Mouse (Mus musculus): ENCODE measurements at regions not wholly inside any gene's neighbourhood (a gene's known extent, or its start where the extent isn't known, plus 50 kb on each side); places are given as distances from the start of the nearest gene placed in this dataset.

DNA sequence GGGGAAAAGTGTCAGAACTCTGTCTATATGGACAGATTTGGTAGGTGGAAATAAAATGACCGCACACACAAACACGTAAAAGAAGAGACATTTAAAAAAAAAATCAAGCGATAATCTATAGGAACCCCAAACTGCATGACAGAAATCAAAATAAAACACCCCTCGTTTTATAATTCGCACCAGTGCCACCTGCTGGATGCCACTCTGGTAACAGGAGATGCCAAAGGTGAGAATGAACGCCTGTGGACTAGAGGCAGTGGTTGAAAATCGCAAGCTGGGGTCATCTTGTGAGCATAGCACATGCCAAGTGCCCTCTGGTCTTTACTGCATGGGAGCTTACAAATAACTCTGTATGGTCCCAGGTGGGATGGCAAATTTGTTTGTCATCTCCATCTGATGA lies 158.7 kb upstream of the Kazn start:
- no peak for ATAC-seq
- no peak overlapping the region for H3K4me3 ChIP-seq (ENCODE audit: low read length)
- DNase-seq (ENCODE audit: low spot score) = no peak
- TF ChIP-seq CTCF (IDR thresholded peaks at IDR 0.05; ENCODE audit: low read depth) = peak; percentile 34
- H3K9me3 ChIP-seq (ENCODE audit: low read length) = peaks cover 5% of the 10 kb centered on the region; the same call in 1 of the 2 replicates
- 83% methylated on average over 7 of the region's 7 CpGs for WGBS
- H3K4me1 ChIP-seq (ENCODE audit: insufficient read depth, low read length) = no peaks in the 10 kb centered on the region
- no peaks in the 10 kb centered on the region for H3K36me3 ChIP-seq (ENCODE audit: insufficient read depth, low read length)
- no peak overlapping the region for H3K9ac ChIP-seq (replicated peaks; ENCODE audit: low read length)
- no peak overlapping the region for H3K4me2 ChIP-seq (ENCODE audit: low read depth, low read length)
- no peaks in the 10 kb centered on the region for H3K27me3 ChIP-seq (ENCODE audit: insufficient read depth, low read length)
- no peak overlapping the region for H3K27ac ChIP-seq

DNA sequence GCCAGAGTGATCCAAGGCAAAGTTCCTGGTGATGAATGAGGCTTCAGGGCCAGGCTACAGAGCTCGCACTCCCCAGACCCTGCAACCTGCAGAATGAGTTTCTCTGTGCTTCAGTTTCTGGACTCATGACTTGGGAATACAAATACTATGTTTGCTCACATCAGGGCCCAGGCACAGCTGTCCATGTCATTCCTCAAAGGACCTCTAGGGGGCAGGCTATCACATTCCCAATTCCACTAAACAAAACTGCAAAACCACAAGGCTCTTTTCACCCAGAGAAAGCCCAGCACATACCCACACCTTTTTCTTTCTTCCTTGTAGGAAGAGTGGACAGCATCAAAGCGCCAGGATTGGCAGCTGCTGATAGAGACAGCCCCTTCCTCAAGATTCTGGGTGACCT lies 153.7 kb upstream of the Kazn start:
- peak; percentile 79 for TF ChIP-seq CTCF (IDR thresholded peaks at IDR 0.05; ENCODE audit: low read depth)
- Histone ChIP-seq H3K4me2 (ENCODE audit: low read depth, low read length) (no peak overlapping the region), H3K4me1 (ENCODE audit: insufficient read depth, low read length) (0 out of 2 replicates have a peak, but pooled peaks cover 9% of the 10 kb centered on the region), H3K4me3 (ENCODE audit: low read length) (no peak overlapping the region), H3K9ac (replicated peaks; ENCODE audit: low read length) (no peak overlapping the region), H3K9me3 (ENCODE audit: low read length) (no peaks in the 10 kb centered on the region), H3K36me3 (ENCODE audit: insufficient read depth, low read length) (no peaks in the 10 kb centered on the region), H3K27me3 (ENCODE audit: insufficient read depth, low read length) (no peaks in the 10 kb centered on the region), H3K27ac (no peak overlapping the region)
- ATAC-seq = no peak
- 53% methylated on average over 2 of the region's 2 CpGs for whole genome bisulfite sequencing
- peak; percentile 71 for DNase-seq (ENCODE audit: low spot score)

DNA sequence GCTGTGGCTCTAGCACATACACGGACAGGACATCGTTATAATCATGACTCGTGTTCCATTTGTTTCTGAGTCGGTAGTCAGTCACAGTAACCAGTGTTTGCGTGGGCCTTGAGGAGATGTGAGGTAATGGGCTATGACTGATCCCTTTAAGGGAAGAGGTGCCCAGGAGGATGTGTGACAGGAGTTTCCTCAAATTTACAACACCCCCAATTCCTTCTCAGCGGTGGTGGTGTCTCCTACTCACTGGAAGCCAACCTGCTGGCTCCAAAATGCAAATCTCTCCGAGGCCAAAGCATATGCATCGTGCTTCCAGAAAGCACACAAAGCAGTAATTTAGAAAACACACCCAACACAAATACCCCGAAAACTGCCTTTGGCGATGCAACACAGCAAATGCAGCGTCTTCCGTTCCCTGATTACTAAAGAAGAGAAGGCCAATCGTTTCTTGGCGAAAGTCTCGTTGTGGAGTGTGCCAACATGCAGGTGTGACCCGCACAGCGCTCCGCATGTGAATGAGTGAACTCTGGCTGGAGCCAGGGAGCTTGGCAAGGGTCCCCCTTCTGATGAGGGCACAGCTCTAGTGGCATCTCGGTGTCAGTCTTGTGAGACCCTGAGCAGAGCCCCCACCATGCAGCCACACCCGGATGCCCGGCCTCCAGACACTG lies 151.5 kb upstream of the Kazn start:
- Histone ChIP-seq H3K4me3 (ENCODE audit: low read length) (no peak overlapping the region), H3K4me2 (ENCODE audit: low read depth, low read length) (no peak overlapping the region), H3K4me1 (ENCODE audit: insufficient read depth, low read length) (0 out of 2 replicates have a peak, but pooled peaks cover 9% of the 10 kb centered on the region), H3K27me3 (ENCODE audit: insufficient read depth, low read length) (no peaks in the 10 kb centered on the region), H3K36me3 (ENCODE audit: insufficient read depth, low read length) (no peaks in the 10 kb centered on the region), H3K27ac (peak overlapping the region; percentile 27; the same call in 1 of the 2 replicates), H3K9ac (replicated peaks; ENCODE audit: low read length) (no peak overlapping the region), H3K9me3 (ENCODE audit: low read length) (no peaks in the 10 kb centered on the region)
- DNase-seq (ENCODE audit: low spot score) = peak; percentile 61
- ATAC-seq = peak; percentile 30; the same call in 1 of the 2 replicates
- TF ChIP-seq CTCF (IDR thresholded peaks at IDR 0.05; ENCODE audit: low read depth) = no peak
- WGBS = 39% methylated on average over 21 of the region's 21 CpGs

DNA sequence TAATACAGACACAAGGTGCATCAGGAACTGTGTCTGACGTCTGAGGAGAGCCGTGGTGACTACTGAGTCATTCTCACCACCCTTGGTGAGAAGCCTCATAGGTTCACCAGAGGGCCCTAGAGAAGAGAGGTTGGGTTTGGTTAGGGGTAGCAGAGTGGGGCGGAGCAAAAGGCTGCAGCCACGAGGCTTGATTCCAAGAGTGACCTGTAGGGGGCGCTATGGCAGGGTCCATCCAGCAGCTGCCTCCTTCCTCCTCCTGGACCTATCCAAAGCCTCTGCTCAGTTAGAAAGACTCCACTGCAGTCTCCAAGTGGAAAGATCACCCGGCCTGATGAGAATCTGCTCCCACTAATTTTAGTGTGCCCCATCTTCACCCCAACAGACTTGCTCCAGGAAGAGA lies 149.3 kb upstream of the Kazn start:
- H3K27me3 ChIP-seq (ENCODE audit: insufficient read depth, low read length) = no peaks in the 10 kb centered on the region
- H3K4me1 ChIP-seq (ENCODE audit: insufficient read depth, low read length) = 0 out of 2 replicates have a peak, but pooled peaks cover 9% of the 10 kb centered on the region
- H3K27ac ChIP-seq = no peak overlapping the region
- no peak for ATAC-seq
- WGBS = 81% methylated on average over 6 of the region's 6 CpGs
- DNase-seq (ENCODE audit: low spot score) = no peak
- H3K4me2 ChIP-seq (ENCODE audit: low read depth, low read length) = no peak overlapping the region
- TF ChIP-seq CTCF (IDR thresholded peaks at IDR 0.05; ENCODE audit: low read depth) = peak; percentile 44
- no peaks in the 10 kb centered on the region for H3K36me3 ChIP-seq (ENCODE audit: insufficient read depth, low read length)
- no peak overlapping the region for H3K4me3 ChIP-seq (ENCODE audit: low read length)
- no peaks in the 10 kb centered on the region for H3K9me3 ChIP-seq (ENCODE audit: low read length)
- no peak overlapping the region for H3K9ac ChIP-seq (replicated peaks; ENCODE audit: low read length)

DNA sequence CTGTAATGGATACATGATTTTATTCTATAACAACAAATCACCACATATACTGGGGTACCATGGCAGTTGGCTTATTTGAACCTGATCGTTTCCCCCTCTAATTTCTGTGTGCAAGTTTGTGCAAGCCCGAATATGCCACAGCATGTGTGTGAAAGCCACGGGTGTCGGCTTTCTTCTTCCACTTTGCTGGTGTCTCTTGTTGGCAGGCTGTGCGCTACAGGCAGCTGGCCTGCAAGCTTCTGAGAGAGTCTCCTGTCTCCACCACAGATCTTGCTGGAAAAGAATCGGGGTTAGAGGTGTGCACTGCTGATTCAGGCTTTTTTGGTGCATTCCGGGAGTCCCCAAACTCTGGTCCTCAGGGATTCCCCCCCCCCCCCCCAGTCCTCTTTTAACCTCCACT lies 142.0 kb upstream of the Kazn start:
- Histone ChIP-seq H3K4me2 (ENCODE audit: low read depth, low read length) (no peak overlapping the region), H3K4me1 (ENCODE audit: insufficient read depth, low read length) (no peaks in the 10 kb centered on the region), H3K27ac (no peak overlapping the region; the same call in 1 of the 2 replicates), H3K9me3 (ENCODE audit: low read length) (no peaks in the 10 kb centered on the region), H3K4me3 (ENCODE audit: low read length) (no peak overlapping the region), H3K9ac (replicated peaks; ENCODE audit: low read length) (no peak overlapping the region), H3K36me3 (ENCODE audit: insufficient read depth, low read length) (no peaks in the 10 kb centered on the region), H3K27me3 (ENCODE audit: insufficient read depth, low read length) (no peaks in the 10 kb centered on the region)
- WGBS = 43% methylated on average over 7 of the region's 7 CpGs
- ATAC-seq = peak; percentile 19; the same call in 1 of the 2 replicates
- peak; percentile 30 for DNase-seq (ENCODE audit: low spot score)
- no peak for TF ChIP-seq CTCF (IDR thresholded peaks at IDR 0.05; ENCODE audit: low read depth)

DNA sequence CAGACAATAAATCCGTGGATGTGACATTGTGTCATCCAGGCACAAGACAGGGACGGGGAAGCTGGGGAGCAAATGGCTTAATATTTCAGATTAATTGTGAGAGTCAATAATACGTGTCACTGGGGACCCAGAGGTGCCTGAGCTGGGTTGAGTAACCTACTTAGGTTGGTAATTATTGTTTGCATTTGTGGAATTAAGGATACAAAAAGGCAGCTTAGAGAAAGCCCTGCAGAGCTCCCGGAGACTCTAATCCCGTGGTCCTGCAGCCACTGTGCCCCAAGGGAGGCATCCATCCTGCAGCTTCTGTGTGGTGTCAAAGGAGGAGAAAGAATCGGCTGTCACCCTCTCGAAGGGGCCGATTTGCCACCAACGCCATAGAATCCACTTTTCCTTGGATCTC lies 139.3 kb upstream of the Kazn start:
- Histone ChIP-seq H3K4me1 (ENCODE audit: insufficient read depth, low read length) (no peaks in the 10 kb centered on the region), H3K4me2 (ENCODE audit: low read depth, low read length) (no peak overlapping the region), H3K36me3 (ENCODE audit: insufficient read depth, low read length) (no peaks in the 10 kb centered on the region), H3K9me3 (ENCODE audit: low read length) (no peaks in the 10 kb centered on the region), H3K27ac (no peak overlapping the region), H3K4me3 (ENCODE audit: low read length) (no peak overlapping the region), H3K27me3 (ENCODE audit: insufficient read depth, low read length) (no peaks in the 10 kb centered on the region), H3K9ac (replicated peaks; ENCODE audit: low read length) (no peak overlapping the region)
- WGBS = 35% methylated on average over 9 of the region's 9 CpGs
- ATAC-seq (no peak), DNase-seq (ENCODE audit: low spot score) (no peak)
- no peak for TF ChIP-seq CTCF (IDR thresholded peaks at IDR 0.05; ENCODE audit: low read depth)

DNA sequence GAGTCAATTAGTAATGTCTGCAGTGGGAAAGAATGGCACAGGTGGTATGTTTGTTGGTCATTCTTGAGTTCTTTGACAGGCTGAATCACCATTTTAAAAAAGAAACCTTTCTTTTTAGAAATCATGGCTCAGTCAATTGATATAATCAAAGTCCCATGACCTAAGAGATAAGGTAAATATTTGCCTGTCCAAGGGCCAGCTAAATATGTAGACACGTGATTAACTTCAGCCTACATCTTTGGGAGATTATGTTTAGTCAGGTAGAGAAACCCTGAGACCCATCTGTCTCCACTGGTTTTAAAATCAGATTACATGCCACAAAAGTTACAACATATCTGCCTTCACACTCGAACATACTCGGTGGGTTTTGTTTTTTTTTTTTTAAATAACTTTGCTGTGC lies 128.6 kb upstream of the Kazn start:
- H3K27me3 ChIP-seq (ENCODE audit: insufficient read depth, low read length) = no peaks in the 10 kb centered on the region
- no peaks in the 10 kb centered on the region for H3K9me3 ChIP-seq (ENCODE audit: low read length)
- no peak for TF ChIP-seq CTCF (IDR thresholded peaks at IDR 0.05; ENCODE audit: low read depth)
- no peaks in the 10 kb centered on the region for H3K4me1 ChIP-seq (ENCODE audit: insufficient read depth, low read length)
- ATAC-seq (no peak), DNase-seq (ENCODE audit: low spot score) (no peak)
- H3K9ac ChIP-seq (replicated peaks; ENCODE audit: low read length) = no peak overlapping the region
- no peak overlapping the region for H3K4me2 ChIP-seq (ENCODE audit: low read depth, low read length)
- H3K36me3 ChIP-seq (ENCODE audit: insufficient read depth, low read length) = no peaks in the 10 kb centered on the region
- no peak overlapping the region for H3K27ac ChIP-seq
- H3K4me3 ChIP-seq (ENCODE audit: low read length) = no peak overlapping the region
- 85% methylated on average over 3 of the region's 3 CpGs for WGBS

All from hindbrain, postnatal 0 days (tissue).